Mouse (Mus musculus) CH12.LX (cell line): ENCODE measurements around the gene Frem2. TPM values are rescaled to one million over a fixed set of nuclear protein-coding genes. Genes with fewer than 3 reads are reported as not detected.
A peak's percentile ranks its signal among the peaks of the same experiment; 100 is the strongest.

Source experiments
- DNase-seq: peaks from one replicate; pipeline ENCODE4 v3.0.0-alpha.2; 2013; ENCODE audit errors: extremely low read depth
- H3K27ac ChIP-seq: 2 replicates; pipeline ENCODE4 v1.5.1; 2012; ENCODE audit warnings: low read depth, mild to moderate bottlenecking, control low read depth, moderate library complexity; ENCODE audit not compliant: insufficient read depth
- H3K27me3 ChIP-seq: replicated peaks from 2 replicates; pipeline ENCODE3; 2012; ENCODE audit warnings: inconsistent platforms
- H3K36me3 ChIP-seq, 2 experiments: replicated peaks in 1 of 2; 2 replicates each; pipeline versions ENCODE3 to v1.6.1; 2012; ENCODE audit warnings: inconsistent platforms in 1 of 2, low read length in 1 of 2, mild to moderate bottlenecking in 1 of 2, mixed read lengths in 1 of 2, moderate library complexity in 1 of 2; ENCODE audit not compliant: control insufficient read depth in 1 of 2, insufficient read depth in 1 of 2
- H3K4me1 ChIP-seq, 2 experiments: 2 replicates each; pipeline ENCODE4 v1.6.1; 2012; ENCODE audit warnings: inconsistent platforms in 1 of 2, moderate library complexity in 1 of 2; ENCODE audit not compliant: insufficient read depth in 2 of 2, control insufficient read depth in 1 of 2
- H3K4me2 ChIP-seq: 2 replicates; pipeline ENCODE4 v1.6.1; 2012; ENCODE audit warnings: low read depth, mild to moderate bottlenecking, control low read depth; ENCODE audit not compliant: poor library complexity, insufficient read depth, severe bottlenecking
- H3K4me3 ChIP-seq, 3 experiments: fragments of 150-350 bp in 1 of 3; sonication (generic) in 1 of 3; replicated peaks in 1 of 3; 2 replicates each; pipeline versions ENCODE3 to v1.5.1; 2011 to 2012; ENCODE audit warnings: low read depth in 2 of 3, low read length in 2 of 3, mild to moderate bottlenecking in 2 of 3, moderate library complexity in 2 of 3, control low read depth in 1 of 3, improper control_type of control experiment in 1 of 3, inconsistent platforms in 1 of 3, mixed read lengths in 1 of 3; ENCODE audit not compliant: poor library complexity in 1 of 3
- H3K79me2 ChIP-seq: replicated peaks from 2 replicates; pipeline ENCODE4 v1.6.1; 2012; ENCODE audit warnings: mild to moderate bottlenecking, moderate library complexity; ENCODE audit not compliant: control insufficient read depth, poor library complexity, insufficient read depth, severe bottlenecking; ENCODE audit errors: extremely low read depth
- H3K9ac ChIP-seq: 2 replicates; pipeline ENCODE4 v1.6.1; 2012; ENCODE audit warnings: low read depth, mild to moderate bottlenecking, control low read depth, moderate library complexity; ENCODE audit not compliant: insufficient read depth
- H3K9me3 ChIP-seq: replicated peaks from 2 replicates; pipeline ENCODE3; 2012; ENCODE audit warnings: low read length, inconsistent platforms, mixed read lengths
- BHLHE40 ChIP-seq: IDR thresholded peaks from 2 replicates; pipeline ENCODE4 v1.6.1; 2011; ENCODE audit warnings: mild to moderate bottlenecking, low read depth, low read length, improper control_type of control experiment
- CHD2 ChIP-seq: IDR thresholded peaks from 2 replicates; pipeline ENCODE4 v1.6.1; 2011; ENCODE audit warnings: low read length, improper control_type of control experiment
- E2F4 ChIP-seq: IDR thresholded peaks from 2 replicates; pipeline ENCODE4 v1.6.1; 2011; ENCODE audit warnings: low read depth, low read length, improper control_type of control experiment; ENCODE audit not compliant: insufficient replicate concordance
- ELF1 ChIP-seq: IDR thresholded peaks from 2 replicates; pipeline ENCODE4 v1.6.1; 2014; ENCODE audit warnings: low read depth, mild to moderate bottlenecking, inconsistent platforms, low read length, improper control_type of control experiment
- GABPA ChIP-seq: IDR thresholded peaks from 2 replicates; pipeline ENCODE4 v1.6.1; 2012; ENCODE audit warnings: low read depth, low read length, improper control_type of control experiment, inconsistent platforms; ENCODE audit not compliant: insufficient replicate concordance
- JUN ChIP-seq: IDR thresholded peaks from 2 replicates; pipeline ENCODE4 v1.6.1; 2011; ENCODE audit warnings: low read depth, mild to moderate bottlenecking, low read length, improper control_type of control experiment, moderate library complexity; ENCODE audit not compliant: insufficient read depth
- MAX ChIP-seq: IDR thresholded peaks from 2 replicates; pipeline ENCODE4 v1.6.1; 2011; ENCODE audit warnings: low read length, improper control_type of control experiment
- MXI1 ChIP-seq: IDR thresholded peaks from 2 replicates; pipeline ENCODE4 v1.6.1; 2011; ENCODE audit warnings: mild to moderate bottlenecking, low read depth, low read length, improper control_type of control experiment
- POLR2AphosphoS2 ChIP-seq: IDR thresholded peaks from 2 replicates; pipeline ENCODE4 v1.6.1; 2011; ENCODE audit warnings: low read depth, low read length, improper control_type of control experiment
- RAD21 ChIP-seq: IDR thresholded peaks from 2 replicates; pipeline ENCODE4 v1.6.1; 2011; ENCODE audit warnings: low read depth, mild to moderate bottlenecking, low read length, improper control_type of control experiment, moderate library complexity
- SIN3A ChIP-seq: IDR thresholded peaks from 2 replicates; pipeline ENCODE4 v1.6.1; 2012; ENCODE audit warnings: low read length, improper control_type of control experiment, inconsistent platforms
- SMC3 ChIP-seq: IDR thresholded peaks from 2 replicates; pipeline ENCODE4 v1.6.1; 2011; ENCODE audit warnings: low read depth, low read length, improper control_type of control experiment
- TBP ChIP-seq: conservative IDR thresholded peaks from 2 replicates; pipeline ENCODE4 v1.6.1; 2011; ENCODE audit warnings: low read depth, low read length, improper control_type of control experiment
- TCF12 ChIP-seq: IDR thresholded peaks from 2 replicates; pipeline ENCODE4 v1.6.1; 2014; ENCODE audit warnings: low read depth, mild to moderate bottlenecking, inconsistent platforms, low read length, improper control_type of control experiment
- USF2 ChIP-seq: conservative IDR thresholded peaks from 2 replicates; pipeline ENCODE4 v1.6.1; 2011; ENCODE audit warnings: low read depth, low read length, improper control_type of control experiment
- ZC3H11A ChIP-seq: IDR thresholded peaks from 2 replicates; pipeline ENCODE4 v1.6.1; 2012; ENCODE audit warnings: low read depth, mild to moderate bottlenecking, inconsistent platforms, low read length, improper control_type of control experiment
- ZNF384 ChIP-seq: IDR thresholded peaks from 2 replicates; pipeline ENCODE4 v1.6.1; 2012; ENCODE audit warnings: low read depth, low read length, improper control_type of control experiment, inconsistent platforms
- dilution Hi-C: fragments of 300-500 bp; cut with MboI; formaldehyde crosslinking; loops from 2 replicates; pipeline ENCODE4 v1.14.3; 2020; ENCODE audit warnings: low sequenced_read_pairs; ENCODE audit not compliant: extremely low pct_unique_long_range_greater_than_20kb, extremely low pct_ligation_motif_present
- in situ Hi-C: fragments of 300-500 bp; cut with MboI; formaldehyde crosslinking; loops from 3 replicates; pipeline ENCODE4 v1.14.3; 2019; ENCODE audit warnings: low sequenced_read_pairs, low pct_ligation_motif_present, low pct_unique_long_range_greater_than_20kb, mixed read lengths
- polyA plus RNA-seq: library from polyadenylated mRNA; unstranded; fragments of >175 nt; gene quantifications from 2 replicates; pipeline ENCODE4 v1.2.1, GENCODE M21; 2012; ENCODE audit warnings: low read depth; ENCODE audit not compliant: insufficient read length
- total RNA-seq, 2 experiments: library from RNA; depleted of rRNA; stranded (reverse); fragments of 300-350 nt in 1 of 2; fragments of >200 nt in 1 of 2; gene quantifications; 2 replicates each; pipeline ENCODE4 v1.2.3; 2012 to 2014

The Frem2 gene
- total and polyA plus RNA-seq, 3 experiments, result 0.04 to 0.09 (median 0.04) TPM

GRCm38 (mm10) chr3:53620355-53620754, 36.8 kb downstream of the Frem2 start:
- no peaks in the 10 kb centered on the region for H3K4me1 ChIP-seq
- DNase-seq, result no peak
- H3K27me3 ChIP-seq, result no peaks in the 10 kb centered on the region
- H3K36me3 ChIP-seq, result no peaks in the 10 kb centered on the region
- in situ Hi-C loops (no loop called here), dilution Hi-C loops (no loop called here)
- H3K4me2 ChIP-seq, result peak overlapping the region; percentile 44; the same call in 1 of the 2 replicates
- H3K79me2 ChIP-seq, result no peaks in the 10 kb centered on the region
- no peak for TF ChIP-seq USF2
- H3K9me3 ChIP-seq, result no peaks in the 10 kb centered on the region
- H3K27ac ChIP-seq, result no peak overlapping the region
- no peak overlapping the region for H3K4me3 ChIP-seq
- no peak overlapping the region for H3K9ac ChIP-seq

DNA sequence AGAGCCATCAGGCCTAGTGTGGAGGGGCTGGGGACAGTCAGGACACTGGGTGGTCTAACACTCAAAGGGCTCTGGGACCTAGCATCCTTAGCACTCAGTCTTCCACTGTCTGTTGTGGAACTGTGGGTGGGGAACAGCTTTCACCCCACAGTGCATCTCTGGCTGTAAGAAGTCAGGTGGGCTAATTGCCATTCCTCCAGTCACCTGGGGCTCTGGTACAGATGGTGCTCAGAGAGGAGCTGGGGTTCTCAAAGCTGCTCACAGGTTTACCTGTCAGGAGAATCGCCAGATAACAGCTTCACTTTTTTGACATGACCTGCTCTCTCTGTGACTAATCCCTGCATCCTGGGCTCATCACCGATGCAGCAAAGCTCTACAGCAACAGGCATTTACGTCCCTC, 46.0 kb downstream of the Frem2 start:
- H3K9me3 ChIP-seq, result no peaks in the 10 kb centered on the region
- no peaks in the 10 kb centered on the region for H3K36me3 ChIP-seq
- no peaks in the 10 kb centered on the region for H3K4me1 ChIP-seq
- H3K27me3 ChIP-seq, result no peaks in the 10 kb centered on the region
- dilution Hi-C loops, result no loop called here
- in situ Hi-C loops, result no loop called here
- no peak overlapping the region for H3K27ac ChIP-seq
- no peak for TF ChIP-seq ZNF384
- TF ChIP-seq CHD2, result no peak
- TF ChIP-seq MXI1, result no peak
- no peak for TF ChIP-seq SMC3
- TF ChIP-seq SIN3A, result no peak
- no peak for TF ChIP-seq ZC3H11A
- TF ChIP-seq TBP, result no peak
- TF ChIP-seq RAD21, result no peak
- TF ChIP-seq E2F4, result no peak
- no peak for TF ChIP-seq POLR2AphosphoS2
- TF ChIP-seq TCF12, result no peak
- no peak for TF ChIP-seq JUN
- no peak for TF ChIP-seq USF2
- TF ChIP-seq GABPA, result no peak
- no peak for TF ChIP-seq BHLHE40
- TF ChIP-seq ELF1, result no peak
- no peak overlapping the region for H3K9ac ChIP-seq
- no peak overlapping the region for H3K4me2 ChIP-seq
- H3K4me3 ChIP-seq, result no peak overlapping the region
- no peak for DNase-seq
- H3K79me2 ChIP-seq, result no peaks in the 10 kb centered on the region

GRCm38 (mm10) chr3:53609851-53610250, 47.3 kb downstream of the Frem2 start:
- no peaks in the 10 kb centered on the region for H3K36me3 ChIP-seq
- no peak overlapping the region for H3K27ac ChIP-seq
- no peak overlapping the region for H3K9ac ChIP-seq
- no peaks in the 10 kb centered on the region for H3K79me2 ChIP-seq
- H3K4me3 ChIP-seq, result no peak overlapping the region
- DNase-seq, result no peak
- no peaks in the 10 kb centered on the region for H3K27me3 ChIP-seq
- H3K4me2 ChIP-seq, result no peak overlapping the region
- in situ Hi-C loops (no loop called here), dilution Hi-C loops (no loop called here)
- no peak for TF ChIP-seq ZNF384
- TF ChIP-seq MAX, result no peak
- H3K9me3 ChIP-seq, result no peaks in the 10 kb centered on the region
- no peaks in the 10 kb centered on the region for H3K4me1 ChIP-seq
